Mouse (Mus musculus) C2C12 (cell line): Measurements from ENCODE around the gene Dlx5.

Experiments
- CTCF ChIP-seq: IDR thresholded peaks from one replicate; pipeline ENCODE4 v1.5.1; 2011; ENCODE audit not compliant: control insufficient read depth, insufficient read depth, insufficient read length
- MAX ChIP-seq: IDR thresholded peaks from one replicate; pipeline ENCODE4 v1.6.1; 2011; ENCODE audit warnings: mild to moderate bottlenecking, control low read depth
- MYOD1 ChIP-seq: IDR thresholded peaks from one replicate; pipeline ENCODE4 v1.6.1; 2011; ENCODE audit warnings: low read depth; ENCODE audit not compliant: control insufficient read depth, insufficient read length
- MYOG ChIP-seq: IDR thresholded peaks from one replicate; pipeline ENCODE4 v1.6.1; 2011; ENCODE audit not compliant: control insufficient read depth, insufficient read length; ENCODE audit errors: extremely low read depth
- USF1 ChIP-seq: IDR thresholded peaks from one replicate; pipeline ENCODE4 v1.6.1; 2011; ENCODE audit warnings: low read depth, mild to moderate bottlenecking, control low read depth, moderate library complexity

GRCm38 (mm10) chr6:6871692-6872091, 10.2 kb downstream of the Dlx5 start:
- TF ChIP-seq CTCF (no peak), MYOG (no peak), USF1 (no peak), MYOD1 (no peak), MAX (no peak)
